Mouse (Mus musculus): ENCODE results near the gene Rap1a. TPM values are rescaled to one million over a fixed set of nuclear protein-coding genes. Genes with fewer than 3 reads are reported as not detected.

Rap1a gene
- total and polyA plus RNA-seq, 3 experiments, result 32.3 to 64.5 TPM; not detected in 1

GRCm38 (mm10) chr3:105718746-105719145, 82.4 kb downstream of the Rap1a start:
- Histone ChIP-seq H3K9me3 (replicated peaks; ENCODE audit: insufficient read depth, low read length) (no peaks in the 10 kb centered on the region), H3K79me2 (ENCODE audit: control insufficient read depth, insufficient read depth, low read length, poor library complexity) (no peaks in the 10 kb centered on the region), H3K36me3 (ENCODE audit: control insufficient read depth in 1 of 2, insufficient read depth in 2 of 2, low read length in 2 of 2) (no peaks in the 10 kb centered on the region), H3K4me1 (ENCODE audit: control insufficient read depth in 1 of 2, insufficient read depth in 2 of 2, low read length in 2 of 2) (no peaks in the 10 kb centered on the region), H3K4me3 (ENCODE audit: control insufficient read depth in 1 of 2, insufficient read depth in 1 of 2, low read depth in 2 of 2, low read length in 2 of 2) (no peak overlapping the region), H3K27ac (ENCODE audit: control insufficient read depth, low read depth, low read length) (no peak overlapping the region), H3K27me3 (ENCODE audit: control insufficient read depth in 1 of 2, insufficient read depth in 2 of 2, low read length in 2 of 2) (no peaks in the 10 kb centered on the region), H3K9ac (ENCODE audit: control insufficient read depth, low read depth, low read length, poor library complexity, severe bottlenecking) (no peak overlapping the region)
- TF ChIP-seq CHD2 (IDR thresholded peaks at IDR 0.05; ENCODE audit: low read length), result no peak
- 0 out of 6 replicates have a peak, but pooled peaks of 1 of the 3 experiments have one; percentile 1 for TF ChIP-seq CTCF (IDR thresholded peaks at IDR 0.05 in 2 of 3, conservative IDR thresholded peaks at IDR 0.05 in 1 of 3; ENCODE audit: control insufficient read depth in 1 of 3, insufficient read depth in 1 of 3, low read depth in 2 of 3, low read length in 3 of 3, poor library complexity in 1 of 3, severe bottlenecking in 1 of 3)
- no peak for DNase-seq (ENCODE audit: low read depth, low spot score)

GRCm38 (mm10) chr3:105717856-105718555, 83.1 kb downstream of the Rap1a start:
- TF ChIP-seq NELFE (IDR thresholded peaks at IDR 0.05; ENCODE audit: low read depth, low read length) (no peak), BHLHE40 (IDR thresholded peaks at IDR 0.05; ENCODE audit: borderline replicate concordance, low read depth, low read length) (no peak), USF2 (IDR thresholded peaks at IDR 0.05; ENCODE audit: borderline replicate concordance in 1 of 2, insufficient read depth in 1 of 2, low read depth in 1 of 2, low read length in 2 of 2) (no peak), ZNF384 (IDR thresholded peaks at IDR 0.05; ENCODE audit: low read depth, low read length) (no peak), MAX (IDR thresholded peaks at IDR 0.05; ENCODE audit: low read length) (no peak), MEF2A (IDR thresholded peaks at IDR 0.05; ENCODE audit: extremely low read depth, insufficient replicate concordance, low read depth, low read length, poor library complexity, severe bottlenecking) (no peak), ETS1 (IDR thresholded peaks at IDR 0.05; ENCODE audit: low read depth, low read length) (no peak), RCOR1 (IDR thresholded peaks at IDR 0.05; ENCODE audit: low read depth, low read length) (no peak), MAFK (IDR thresholded peaks at IDR 0.05; ENCODE audit: borderline replicate concordance, low read depth, low read length) (no peak), USF1 (IDR thresholded peaks at IDR 0.05; ENCODE audit: low read depth, low read length) (no peak), GATA1 (IDR thresholded peaks at IDR 0.05; ENCODE audit: low read depth, low read length) (no peak), MAZ (IDR thresholded peaks at IDR 0.05; ENCODE audit: low read depth, low read length) (no peak), CHD2 (IDR thresholded peaks at IDR 0.05; ENCODE audit: low read length) (no peak), E2F4 (IDR thresholded peaks at IDR 0.05; ENCODE audit: borderline replicate concordance, low read depth, low read length) (no peak), KAT2A (conservative IDR thresholded peaks at IDR 0.05; ENCODE audit: low read depth, low read length) (no peak), JUND (IDR thresholded peaks at IDR 0.05; ENCODE audit: low read depth, low read length) (no peak), MYC (IDR thresholded peaks at IDR 0.05; ENCODE audit: low read depth, low read length) (no peak), UBTF (IDR thresholded peaks at IDR 0.05; ENCODE audit: borderline replicate concordance, insufficient read depth, low read depth, low read length) (no peak), ZKSCAN1 (IDR thresholded peaks at IDR 0.05; ENCODE audit: low read depth, low read length) (no peak)
- Histone ChIP-seq H3K27me3 (ENCODE audit: control insufficient read depth in 1 of 2, insufficient read depth in 2 of 2, low read length in 2 of 2) (no peaks in the 10 kb centered on the region), H3K4me1 (ENCODE audit: control insufficient read depth in 1 of 2, insufficient read depth in 2 of 2, low read length in 2 of 2) (no peaks in the 10 kb centered on the region), H3K36me3 (ENCODE audit: control insufficient read depth in 1 of 2, insufficient read depth in 2 of 2, low read length in 2 of 2) (no peaks in the 10 kb centered on the region), H3K27ac (ENCODE audit: control insufficient read depth, low read depth, low read length) (no peak overlapping the region), H3K4me3 (ENCODE audit: control insufficient read depth in 1 of 2, insufficient read depth in 1 of 2, low read depth in 2 of 2, low read length in 2 of 2) (no peak overlapping the region), H3K79me2 (ENCODE audit: control insufficient read depth, insufficient read depth, low read length, poor library complexity) (no peaks in the 10 kb centered on the region), H3K9me3 (replicated peaks; ENCODE audit: insufficient read depth, low read length) (no peaks in the 10 kb centered on the region), H3K9ac (ENCODE audit: control insufficient read depth, low read depth, low read length, poor library complexity, severe bottlenecking) (no peak overlapping the region)
- no peak for DNase-seq (ENCODE audit: low read depth, low spot score)

Measured in MEL (cell line).